Mouse (Mus musculus) lung, adult 2 months (tissue): Measurements from ENCODE around the gene Gramd1b. TPM values are rescaled to one million over a fixed set of nuclear protein-coding genes. Genes with fewer than 3 reads are reported as not detected.

Experiments used
- DNase-seq: peaks from one replicate; pipeline ENCODE4 v3.0.0; 2022
- H3K4me1 ChIP-seq: fragments of 200-500 bp; 2 replicates; pipeline ENCODE4 v1.6.1; 2011; ENCODE audit warnings: low read length; ENCODE audit not compliant: control insufficient read depth, insufficient read depth
- H3K4me3 ChIP-seq: fragments of 200-500 bp; replicated peaks from 2 replicates; pipeline ENCODE3; 2011; ENCODE audit warnings: low read depth, mild to moderate bottlenecking, control low read depth, low read length; ENCODE audit errors: extremely low read depth
- CTCF ChIP-seq: fragments of 200-500 bp; IDR thresholded peaks from 2 replicates; pipeline ENCODE4 v1.5.1; 2011; ENCODE audit warnings: mild to moderate bottlenecking, low read length, control low read depth; ENCODE audit not compliant: insufficient read depth
- POLR2A ChIP-seq: fragments of 200-500 bp; IDR thresholded peaks from 2 replicates; pipeline ENCODE4 v1.6.1; 2011; ENCODE audit warnings: low read depth, mild to moderate bottlenecking, control low read depth, low read length, borderline replicate concordance; ENCODE audit errors: extremely low read depth
- WGBS: fragments of 180-500 bp; shearing (Covaris S2); methylation state at CpG from one replicate; pipeline ENCODE4 v1.1.7; 2018; 5-methylcytosine and 5-hydroxymethylcytosine counted together
- polyA plus RNA-seq: library from polyadenylated mRNA; depleted of rRNA; stranded (reverse); fragments of >200 nt; gene quantifications from 2 replicates; pipeline ENCODE4 v1.2.3, GENCODE M21; 2012

Gene Gramd1b
- polyA plus RNA-seq, 1 experiment: 19.0 TPM

DNA sequence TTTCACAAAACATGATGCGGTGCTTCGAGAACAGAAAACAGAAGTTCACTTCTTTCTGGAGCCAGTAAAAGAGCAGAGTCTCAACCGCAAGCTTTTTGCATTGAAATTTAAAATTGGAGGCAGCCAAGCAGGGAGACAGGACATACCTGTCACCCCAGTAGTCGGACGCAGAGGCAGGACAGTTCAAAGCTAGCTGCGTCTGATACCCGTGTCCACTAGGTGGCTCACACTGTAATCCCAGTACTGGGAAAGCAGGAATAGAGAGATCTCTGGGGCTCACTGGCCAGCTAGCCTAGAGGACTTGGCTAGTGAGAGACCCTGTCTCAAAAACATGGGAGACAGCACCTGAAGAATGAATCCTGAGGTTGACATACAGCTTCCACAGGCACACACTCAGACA lies 115.0 kb downstream of the Gramd1b start:
- peaks cover 3% of the 10 kb centered on the region; the same call in 1 of the 2 replicates for H3K4me1 ChIP-seq
- no peak overlapping the region for H3K4me3 ChIP-seq
- peak; percentile 40; the same call in 1 of the 2 replicates for TF ChIP-seq CTCF
- no peak for TF ChIP-seq POLR2A
- DNase-seq: no peak
- 71% methylated on average over 7 of the region's 7 CpGs for WGBS

DNA sequence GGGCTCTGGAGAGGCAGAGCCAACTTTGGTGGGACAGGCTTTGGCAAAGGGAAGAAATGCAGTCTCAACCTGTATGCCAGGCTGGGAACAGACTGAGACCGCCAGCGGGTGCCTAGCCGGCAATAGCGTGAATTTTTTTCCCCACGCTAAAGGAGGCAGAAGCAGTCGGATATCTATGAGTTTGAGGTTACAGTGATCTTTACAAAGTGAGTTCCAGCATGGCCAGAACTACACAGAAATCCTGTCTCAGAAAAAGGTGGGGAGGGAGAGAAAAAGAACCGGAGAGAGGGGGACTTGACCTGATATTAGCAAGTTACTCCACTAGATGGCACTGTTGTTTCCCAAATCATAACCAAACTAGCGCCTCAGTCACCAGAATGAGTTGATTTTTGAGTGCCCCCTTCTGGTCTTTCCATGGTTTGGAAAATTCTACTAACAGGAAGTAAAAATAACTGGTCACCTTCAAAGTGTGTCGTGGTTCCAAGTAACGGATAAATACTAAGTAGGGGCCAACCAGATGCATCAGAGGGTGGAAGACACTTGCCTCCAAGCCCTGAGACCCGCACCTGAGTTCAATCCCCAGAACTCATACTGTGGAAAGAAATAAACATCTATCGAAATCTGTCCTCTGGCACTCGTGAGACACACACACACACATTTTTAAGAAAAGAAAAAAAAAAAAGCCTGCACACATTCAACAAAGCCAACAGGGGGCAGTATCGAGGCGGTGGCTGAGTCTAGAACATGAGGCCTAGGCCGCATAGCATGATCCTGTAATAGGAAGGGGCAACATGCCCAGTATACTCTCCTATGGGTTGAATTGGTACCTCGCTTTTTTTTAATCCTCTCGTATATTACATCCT lies 116.0 kb downstream of the Gramd1b start:
- Histone ChIP-seq H3K4me3 (peak overlapping the region; percentile 80), H3K4me1 (peaks cover 3% of the 10 kb centered on the region; the same call in 1 of the 2 replicates)
- DNase-seq: peak; percentile 41
- WGBS: 32% methylated on average over 18 of the region's 18 CpGs
- TF ChIP-seq CTCF (peak; percentile 44), POLR2A (no peak)

DNA sequence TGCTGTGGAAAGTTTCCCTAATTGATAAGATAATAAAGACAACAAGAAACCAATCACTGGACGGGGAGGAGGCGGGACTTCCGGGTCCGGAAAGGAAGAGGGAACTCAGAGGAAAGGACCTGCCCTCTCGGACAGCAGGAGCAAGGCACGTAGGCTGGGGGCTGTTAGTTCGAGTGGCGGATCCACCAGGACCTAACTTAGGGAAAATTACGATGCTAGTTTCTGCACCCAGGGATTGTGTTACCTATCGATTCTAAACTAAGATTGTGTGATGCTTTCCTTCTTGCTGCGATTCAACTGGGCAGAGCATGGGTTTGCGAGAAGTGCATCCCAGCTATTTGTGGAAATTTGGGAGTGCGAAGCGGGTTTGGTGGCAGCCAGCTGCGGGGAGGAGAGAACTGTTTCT lies 116.7 kb downstream of the Gramd1b start:
- peaks cover 3% of the 10 kb centered on the region; the same call in 1 of the 2 replicates for H3K4me1 ChIP-seq
- WGBS: 7% methylated on average over 15 of the region's 15 CpGs
- DNase-seq: peak; percentile 73
- TF ChIP-seq POLR2A (peak; percentile 93; the same call in 1 of the 2 replicates), CTCF (no peak)
- peak overlapping the region; percentile 80 for H3K4me3 ChIP-seq

DNA sequence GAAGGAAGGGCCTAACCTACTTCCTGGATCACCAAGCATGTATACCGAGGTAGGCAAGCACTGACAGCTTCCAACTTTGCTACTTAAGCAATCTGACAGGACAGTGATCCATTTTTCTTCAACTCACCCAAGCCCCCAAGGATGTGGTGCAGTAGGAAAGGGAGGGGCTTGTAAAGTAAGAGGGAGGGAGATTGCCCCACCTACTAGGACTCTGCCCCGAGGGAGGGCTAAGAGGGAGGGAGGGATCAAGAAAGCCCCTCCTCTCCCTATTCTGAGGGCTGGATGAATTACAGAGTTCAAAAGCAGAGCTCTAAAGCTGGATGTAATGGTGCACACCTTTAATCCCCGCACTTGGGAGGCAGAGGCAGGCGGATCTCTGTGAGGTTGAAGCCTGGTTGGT lies 117.6 kb downstream of the Gramd1b start:
- DNase-seq: no peak
- peaks cover 3% of the 10 kb centered on the region; the same call in 1 of the 2 replicates for H3K4me1 ChIP-seq
- TF ChIP-seq POLR2A (no peak), CTCF (no peak)
- 68% methylated on average over 4 of the region's 4 CpGs for WGBS
- H3K4me3 ChIP-seq: no peak overlapping the region

DNA sequence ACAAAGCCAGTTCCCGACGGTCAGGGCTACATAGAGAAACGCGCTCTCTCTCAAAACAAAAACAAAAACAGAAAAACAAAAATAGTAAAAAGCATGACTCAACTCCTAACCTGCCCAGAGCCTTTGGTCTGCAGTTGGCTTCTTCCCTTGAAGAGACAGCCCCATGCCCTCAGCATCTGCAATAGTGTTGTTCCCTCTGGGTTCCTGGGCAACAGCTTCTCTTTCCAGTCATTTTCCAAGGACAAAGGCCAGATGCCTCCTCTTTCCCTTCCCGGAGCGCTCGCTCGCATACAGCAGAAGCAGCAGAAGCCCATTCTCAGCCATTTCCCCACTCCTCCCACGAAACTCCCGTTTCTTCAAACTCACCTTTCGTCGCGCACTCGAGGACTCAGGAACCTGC lies 118.3 kb downstream of the Gramd1b start:
- no peak for DNase-seq
- TF ChIP-seq CTCF (no peak), POLR2A (no peak)
- Histone ChIP-seq H3K4me3 (no peak overlapping the region), H3K4me1 (peaks cover 3% of the 10 kb centered on the region)
- WGBS: 92% methylated on average over 14 of the region's 14 CpGs

DNA sequence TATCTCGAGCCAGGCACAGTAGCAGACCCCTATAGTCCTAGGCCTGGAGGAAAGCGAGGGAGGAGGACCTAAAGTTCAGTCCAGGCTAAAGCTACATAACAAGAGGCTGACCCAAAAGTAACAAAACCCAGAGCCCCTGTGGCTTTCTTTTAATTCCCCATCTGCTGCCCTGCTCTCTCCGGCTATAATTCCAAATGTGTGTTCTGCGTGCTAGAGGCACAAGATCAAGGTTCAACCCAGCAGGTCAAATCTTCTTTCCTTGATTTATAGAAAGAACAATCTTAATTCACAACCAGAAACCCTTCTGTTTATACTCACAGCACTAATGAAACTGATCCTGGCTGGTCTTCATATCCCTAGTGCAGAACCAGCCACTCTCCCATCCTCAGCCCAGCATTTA lies 118.9 kb downstream of the Gramd1b start:
- DNase-seq: no peak
- no peak for TF ChIP-seq POLR2A
- no peak for TF ChIP-seq CTCF
- Histone ChIP-seq H3K4me1 (peaks cover 3% of the 10 kb centered on the region), H3K4me3 (no peak overlapping the region)
- 89% methylated on average over 4 of the region's 4 CpGs for WGBS

DNA sequence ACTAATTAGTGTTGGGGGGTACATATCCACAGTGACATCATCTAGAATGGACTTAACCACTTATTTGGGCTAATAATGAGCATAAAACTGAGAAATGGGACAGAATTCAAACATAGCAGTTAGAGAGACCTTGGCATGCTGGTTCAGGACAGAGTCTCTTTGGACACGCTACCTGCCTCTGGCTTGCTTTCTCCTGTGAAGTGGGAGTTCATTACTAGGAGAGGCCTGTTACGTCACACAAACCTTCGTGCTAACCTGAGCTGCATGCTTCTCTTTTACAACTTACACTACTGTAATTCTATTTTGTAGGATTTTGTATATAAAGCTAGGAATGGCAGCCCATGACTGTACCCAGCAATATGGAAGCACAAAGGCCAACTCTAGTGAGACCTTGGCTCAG lies 120.3 kb downstream of the Gramd1b start:
- 88% methylated on average over 3 of the region's 3 CpGs for WGBS
- Histone ChIP-seq H3K4me1 (peaks cover 3% of the 10 kb centered on the region), H3K4me3 (no peak overlapping the region)
- DNase-seq: no peak
- TF ChIP-seq CTCF (no peak), POLR2A (no peak)

DNA sequence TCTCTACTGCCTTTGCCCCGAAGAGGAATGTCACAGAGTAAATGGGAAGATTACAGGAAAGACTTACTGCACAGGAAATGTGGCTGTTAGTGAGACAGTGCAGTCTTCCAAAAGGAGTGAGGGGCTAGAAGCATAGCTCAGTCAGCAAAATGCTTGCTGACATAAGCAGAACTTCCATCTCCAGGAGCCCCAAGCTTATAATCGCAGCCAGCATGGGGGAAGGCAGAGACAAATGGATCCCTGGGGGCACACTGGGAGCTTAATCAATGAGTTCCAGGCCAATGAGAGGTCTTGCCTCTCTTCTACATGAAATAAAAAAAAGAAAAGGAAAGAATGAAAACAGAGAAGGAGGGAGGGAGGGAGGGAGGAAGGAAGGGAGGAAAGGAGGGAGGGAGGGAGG lies 122.1 kb downstream of the Gramd1b start:
- H3K4me3 ChIP-seq: no peak overlapping the region
- TF ChIP-seq CTCF: no peak
- no peak for TF ChIP-seq POLR2A
- no peak for DNase-seq
- WGBS: 50% methylated on average over 2 of the region's 2 CpGs
- no peaks in the 10 kb centered on the region; the same call in 1 of the 2 replicates for H3K4me1 ChIP-seq

DNA sequence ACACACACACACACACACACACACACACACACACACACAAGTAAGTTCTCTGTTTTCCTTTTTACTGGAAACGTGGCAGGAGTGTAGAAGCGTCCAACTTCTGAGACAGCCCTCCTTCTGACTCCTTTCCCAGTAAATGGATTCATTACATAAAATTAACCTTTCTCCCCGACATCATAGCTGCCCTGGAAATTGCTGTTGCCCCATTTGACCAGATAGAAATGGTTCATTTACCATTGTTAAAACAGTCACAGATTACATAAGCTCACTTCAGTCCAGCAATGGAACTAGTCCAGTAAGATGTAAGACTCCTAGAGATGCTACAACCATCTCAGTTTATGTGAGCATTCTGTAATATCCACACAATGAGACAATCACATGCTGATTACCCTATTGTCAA lies 122.8 kb downstream of the Gramd1b start:
- no peak overlapping the region for H3K4me3 ChIP-seq
- WGBS: 66% methylated on average over 3 of the region's 3 CpGs
- no peaks in the 10 kb centered on the region; the same call in 1 of the 2 replicates for H3K4me1 ChIP-seq
- no peak for TF ChIP-seq POLR2A
- TF ChIP-seq CTCF: no peak
- no peak for DNase-seq

DNA sequence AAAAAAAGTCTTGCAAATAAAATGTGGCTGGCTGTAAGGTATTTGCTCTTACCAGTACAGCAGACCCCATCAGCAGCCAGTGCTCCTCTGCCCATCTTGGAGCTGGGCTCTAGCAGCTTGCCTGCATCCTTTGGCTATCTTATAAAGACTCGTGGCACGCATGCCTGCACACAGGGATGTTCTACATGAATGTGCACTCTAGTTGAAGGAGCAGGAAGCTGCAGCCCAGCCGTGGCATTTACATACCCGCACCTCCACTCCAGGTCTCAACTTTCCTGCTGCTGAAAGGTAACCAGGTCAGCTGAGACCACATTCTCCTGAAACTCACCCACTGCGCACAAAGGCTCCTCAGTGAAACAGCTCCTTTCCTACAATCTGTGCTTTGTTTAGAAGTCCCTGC lies 123.3 kb downstream of the Gramd1b start:
- DNase-seq: no peak
- 59% methylated on average over 5 of the region's 5 CpGs for WGBS
- TF ChIP-seq CTCF: no peak
- TF ChIP-seq POLR2A: no peak
- Histone ChIP-seq H3K4me3 (no peak overlapping the region), H3K4me1 (no peaks in the 10 kb centered on the region; the same call in 1 of the 2 replicates)
